9 mouse cellular contexts compared by ENCODE assay signal in genomic region chr8:95141026-95141425, GRCm38 (mm10).
DNase-seq lines count a peak whose midpoint lies in the region; ATAC-seq and TF ChIP-seq lines count a peak whose summit lies in the region.
"Had no signal": no experiment of that assay in that cellular context is flagged by ENCODE, and none has a peak within 500 bp of the region (broad histone marks: within the 10 kb centered on the region; RNA-seq: fewer than 3 reads in every experiment).

No protein-coding gene starts in this region.

- no peaks in the 10 kb centered on the region for H3K9me3 ChIP-seq in neural tube, embryonic 12.5 days
- H3K9me3 ChIP-seq in heart, postnatal 0 days (replicated peaks; ENCODE audit: control insufficient read depth, low read length): no peaks in the 10 kb centered on the region
- H3K9me3 ChIP-seq in liver, postnatal 0 days (ENCODE audit: low read length): no peaks in the 10 kb centered on the region
- H3K9me3 ChIP-seq in stomach, embryonic 14.5 days (ENCODE audit: control insufficient read depth, low read depth, low read length): no peaks in the 10 kb centered on the region

- peak overlapping the region; percentile 90 for H3K4me2 ChIP-seq in neural tube, embryonic 12.5 days (replicated peaks)
- peak overlapping the region; percentile 73 for H3K4me2 ChIP-seq in heart, postnatal 0 days (ENCODE audit: low read depth, low read length)
- H3K4me2 ChIP-seq in liver, postnatal 0 days (ENCODE audit: low read depth, low read length): peak overlapping the region; percentile 91; the same call in 1 of the 2 replicates
- peak overlapping the region; percentile 67 for H3K4me2 ChIP-seq in stomach, embryonic 14.5 days (replicated peaks; ENCODE audit: low read depth, low read length)

- no peak overlapping the region for H3K9ac ChIP-seq in neural tube, embryonic 12.5 days
- 0 out of 2 replicates have a peak overlapping the region, but pooled peaks have one; percentile 21 for H3K9ac ChIP-seq in heart, postnatal 0 days (replicated peaks; ENCODE audit: low read depth, low read length)
- H3K9ac ChIP-seq in liver, postnatal 0 days (replicated peaks): no peak overlapping the region
- no peak overlapping the region for H3K9ac ChIP-seq in stomach, embryonic 14.5 days (replicated peaks; ENCODE audit: low read depth, low read length)
- H3K9ac ChIP-seq: liver, embryonic 14.5 days had no signal

- ATAC-seq in neural tube, embryonic 12.5 days (ENCODE audit: low FRiP score, low read depth): no peak
- ATAC-seq in heart, postnatal 0 days (ENCODE audit: insufficient read depth, low read depth): no peak
- ATAC-seq in liver, postnatal 0 days: no peak
- ATAC-seq in stomach, embryonic 14.5 days (ENCODE audit: insufficient number of reproducible peaks, insufficient read depth, low FRiP score, low read depth): no peak
- ATAC-seq in megakaryocyte progenitor cell, adult 5-6 weeks (replicated peaks; ENCODE audit: poor library complexity): no peak

- no peak for DNase-seq in neural tube, embryonic 10.5 days (ENCODE audit: extremely low spot score, low spot score)
- no peak for DNase-seq in heart, postnatal 0 days (ENCODE audit: low spot score)
- DNase-seq in liver, postnatal 0 days: no peak
- DNase-seq in cerebellum, adult 9-11 months: no peak
- DNase-seq in layer of hippocampus, adult 18-20 months (ENCODE audit: low spot score in 2 of 2): no peak

- no peak overlapping the region for H3K27ac ChIP-seq in neural tube, embryonic 12.5 days
- H3K27ac ChIP-seq in heart, postnatal 0 days (ENCODE audit: low read depth): peak overlapping the region; percentile 86
- H3K27ac ChIP-seq in liver, postnatal 0 days (ENCODE audit: low read depth): no peak overlapping the region
- no peak overlapping the region for H3K27ac ChIP-seq in stomach, embryonic 14.5 days (ENCODE audit: low read length)
- H3K27ac ChIP-seq: liver, embryonic 14.5 days had no signal

- 82% methylated on average over 1 of the region's 1 CpGs for WGBS in neural tube, embryonic 12.5 days
- 85% methylated on average over 1 of the region's 1 CpGs for WGBS in heart, postnatal 0 days
- WGBS in liver, postnatal 0 days (ENCODE audit: insufficient replicate concordance): 53% methylated on average over 1 of the region's 1 CpGs
- 77% methylated on average over 1 of the region's 1 CpGs for WGBS in stomach, embryonic 14.5 days

- no peaks in the 10 kb centered on the region for H3K36me3 ChIP-seq in neural tube, embryonic 12.5 days
- peaks cover 12% of the 10 kb centered on the region; the same call in 1 of the 2 replicates for H3K36me3 ChIP-seq in heart, postnatal 0 days (replicated peaks; ENCODE audit: control insufficient read depth, insufficient read depth, low read length)
- H3K36me3 ChIP-seq in liver, postnatal 0 days (replicated peaks; ENCODE audit: insufficient read depth, low read length): no peaks in the 10 kb centered on the region
- no peaks in the 10 kb centered on the region for H3K36me3 ChIP-seq in stomach, embryonic 14.5 days (ENCODE audit: control insufficient read depth, insufficient read depth, low read length)

- H3K4me1 ChIP-seq in neural tube, embryonic 12.5 days: peaks cover 40% of the 10 kb centered on the region
- H3K4me1 ChIP-seq in heart, postnatal 0 days (ENCODE audit: control insufficient read depth, insufficient read depth): peaks cover 44% of the 10 kb centered on the region
- H3K4me1 ChIP-seq in liver, postnatal 0 days (ENCODE audit: insufficient read depth): peaks cover 30% of the 10 kb centered on the region
- peaks cover 48% of the 10 kb centered on the region for H3K4me1 ChIP-seq in stomach, embryonic 14.5 days (ENCODE audit: control insufficient read depth, insufficient read depth, low read length)

- H3K27me3 ChIP-seq in neural tube, embryonic 12.5 days (replicated peaks): peaks cover 32% of the 10 kb centered on the region
- H3K27me3 ChIP-seq in heart, postnatal 0 days (ENCODE audit: control insufficient read depth, insufficient read depth, low read length): 0 out of 2 replicates have a peak, but pooled peaks cover 5% of the 10 kb centered on the region
- H3K27me3 ChIP-seq in liver, postnatal 0 days (ENCODE audit: insufficient read depth, low read length): peaks cover 11% of the 10 kb centered on the region; the same call in 1 of the 2 replicates
- H3K27me3 ChIP-seq in stomach, embryonic 14.5 days (ENCODE audit: control insufficient read depth, insufficient read depth, low read length): no peaks in the 10 kb centered on the region; the same call in 1 of the 2 replicates

- TF ChIP-seq CTCF in heart, postnatal 0 days (IDR thresholded peaks at IDR 0.05; ENCODE audit: low read depth): no peak
- TF ChIP-seq CTCF in liver, postnatal 0 days (IDR thresholded peaks at IDR 0.05; ENCODE audit: low read depth): no peak

- H3K4me3 ChIP-seq in neural tube, embryonic 12.5 days: no peak overlapping the region
- H3K4me3 ChIP-seq in heart, postnatal 0 days (ENCODE audit: low read depth, low read length): peak overlapping the region; percentile 61
- H3K4me3 ChIP-seq in liver, postnatal 0 days (ENCODE audit: low read depth, low read length): no peak overlapping the region
- no peak overlapping the region for H3K4me3 ChIP-seq in stomach, embryonic 14.5 days (ENCODE audit: low read depth, low read length)

- no peak for TF ChIP-seq EP300 in heart, postnatal 0 days (IDR thresholded peaks at IDR 0.05; ENCODE audit: low read depth)
- no peak for TF ChIP-seq EP300 in liver, postnatal 0 days (IDR thresholded peaks at IDR 0.05; ENCODE audit: low read depth)
